Mouse (Mus musculus) erythroblast, embryonic 14.5 days (primary cell): ENCODE data around the gene Thsd1.

Experiments used
- GATA1 ChIP-seq: IDR thresholded peaks from 2 replicates; pipeline ENCODE4 v1.6.1; 2012; ENCODE audit warnings: low read length, inconsistent platforms, mixed read lengths
- TAL1 ChIP-seq: IDR thresholded peaks from 3 replicates; pipeline ENCODE4 v1.6.1; 2012; ENCODE audit warnings: low read length, inconsistent platforms, mixed read lengths

DNA sequence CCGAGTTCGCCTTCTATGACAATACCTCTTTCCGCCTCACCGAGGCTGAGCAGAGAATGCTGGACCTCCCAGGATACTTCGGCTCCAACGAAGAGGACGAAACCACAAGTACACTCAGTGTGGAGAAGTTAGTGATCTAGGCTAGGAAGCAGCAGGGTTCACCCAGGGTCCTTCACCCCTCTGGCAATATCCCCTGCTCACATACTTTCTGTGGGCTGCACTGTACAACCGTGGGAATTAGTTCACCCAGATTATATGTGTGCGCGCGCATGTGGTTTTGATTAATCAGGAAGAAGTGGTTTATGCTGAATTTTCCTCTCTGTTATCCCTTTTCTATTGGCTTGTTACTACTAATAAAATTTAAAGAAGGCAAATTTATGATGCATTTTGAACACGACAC is 32.4 kb downstream of the Thsd1 start:
- TF ChIP-seq GATA1 (no peak), TAL1 (no peak)
